Comparison of ENCODE assay signal across 24 mouse cellular contexts in the genomic region with DNA sequence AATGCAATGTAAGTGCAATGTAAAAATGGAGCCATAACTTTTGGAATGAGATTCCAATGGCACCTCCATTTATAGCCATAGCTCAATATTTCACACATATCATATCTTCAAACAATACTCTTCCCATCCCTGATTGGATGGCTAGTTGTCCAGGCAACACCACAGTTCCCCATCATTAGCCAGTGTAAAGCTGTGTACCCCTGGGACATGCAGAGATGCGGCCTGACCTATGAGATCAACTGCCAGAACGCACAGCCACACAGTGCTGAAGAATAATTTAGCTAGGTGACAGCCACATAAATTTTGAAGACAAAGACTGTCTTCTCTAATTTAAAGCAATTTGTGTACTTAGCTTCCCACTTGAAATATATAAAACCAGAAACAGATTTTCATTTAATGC.
DNase-seq lines count a peak whose midpoint lies in the region; ATAC-seq lines count a peak whose summit lies in the region.
"Had no signal": no experiment of that assay in that cellular context is flagged by ENCODE, and none has a peak within 500 bp of the region (broad histone marks: within the 10 kb centered on the region; RNA-seq: fewer than 3 reads in every experiment).

No protein-coding gene starts in this region.

- no peak overlapping the region for H3K9ac ChIP-seq in hindbrain, embryonic 11.5 days (ENCODE audit: low read depth, low read length)
- no peak overlapping the region for H3K9ac ChIP-seq in hindbrain, embryonic 16.5 days (ENCODE audit: low read depth, low read length)
- no peak overlapping the region for H3K9ac ChIP-seq in midbrain, embryonic 15.5 days
- H3K9ac ChIP-seq: embryonic facial prominence, embryonic 15.5 days; heart, embryonic 15.5 days; limb, embryonic 12.5 days; liver, postnatal 0 days had no signal

- DNase-seq in hindbrain, embryonic 11.5 days (ENCODE audit: low spot score) = peak; percentile 9
- peak; percentile 15 for DNase-seq in retina, embryonic 14.5 days (ENCODE audit: low spot score)
- no peak for DNase-seq in retina, postnatal 1 day
- DNase-seq in kidney, postnatal 14 days = no peak
- no peak for DNase-seq in layer of hippocampus, adult 11-12 months (ENCODE audit: low spot score)
- DNase-seq: adrenal gland, postnatal 25 days; cerebellum, adult 9-10 months; gastrocnemius, adult 2 months; heart, postnatal 36 days; kidney, adult 8-10 months; kidney, postnatal 10 days; layer of hippocampus, postnatal 36 days; liver, postnatal 0 days; thymus, adult 18-20 months; thymus, postnatal 4 days had no signal

- 74% methylated on average over 2 of the region's 2 CpGs for WGBS in hindbrain, embryonic 11.5 days
- WGBS in hindbrain, embryonic 16.5 days = 58% methylated on average over 2 of the region's 2 CpGs
- WGBS in midbrain, embryonic 15.5 days = 46% methylated on average over 2 of the region's 2 CpGs

- H3K27ac ChIP-seq in hindbrain, embryonic 11.5 days (ENCODE audit: low read depth, low read length) = no peak overlapping the region
- H3K27ac ChIP-seq in hindbrain, embryonic 16.5 days (ENCODE audit: low read depth, low read length) = no peak overlapping the region
- H3K27ac ChIP-seq in midbrain, embryonic 15.5 days = no peak overlapping the region
- H3K27ac ChIP-seq: embryonic facial prominence, embryonic 15.5 days; gastrocnemius, adult 2 months; heart, embryonic 15.5 days; layer of hippocampus, adult 2 months; limb, embryonic 12.5 days; macrophage had no signal

- ATAC-seq in hindbrain, embryonic 11.5 days (ENCODE audit: low FRiP score) = peak; percentile 89
- no peak; the same call in 1 of the 2 replicates for ATAC-seq in hindbrain, embryonic 16.5 days
- peak; percentile 87; the same call in 1 of the 2 replicates for ATAC-seq in midbrain, embryonic 15.5 days (replicated peaks)
- ATAC-seq: liver, postnatal 0 days; lung, postnatal 0 days had no signal

- H3K4me3 ChIP-seq in hindbrain, embryonic 11.5 days (ENCODE audit: low read depth, low read length) = no peak overlapping the region
- H3K4me3 ChIP-seq in hindbrain, embryonic 16.5 days (ENCODE audit: low read length) = no peak overlapping the region
- no peak overlapping the region for H3K4me3 ChIP-seq in midbrain, embryonic 15.5 days
- H3K4me3 ChIP-seq: embryonic facial prominence, embryonic 15.5 days; gastrocnemius, adult 2 months; heart, embryonic 15.5 days; layer of hippocampus, adult 2 months; limb, embryonic 12.5 days had no signal

- H3K36me3 ChIP-seq in hindbrain, embryonic 11.5 days (ENCODE audit: control insufficient read depth, insufficient read depth, low read length) = no peaks in the 10 kb centered on the region
- no peaks in the 10 kb centered on the region for H3K36me3 ChIP-seq in hindbrain, embryonic 16.5 days (ENCODE audit: control insufficient read depth, insufficient read depth, low read length)
- H3K36me3 ChIP-seq in midbrain, embryonic 15.5 days (replicated peaks) = no peaks in the 10 kb centered on the region
- H3K36me3 ChIP-seq: embryonic facial prominence, embryonic 15.5 days; heart, embryonic 15.5 days; limb, embryonic 12.5 days had no signal

- H3K4me2 ChIP-seq in hindbrain, embryonic 11.5 days (replicated peaks; ENCODE audit: low read depth, low read length) = no peak overlapping the region
- no peak overlapping the region for H3K4me2 ChIP-seq in hindbrain, embryonic 16.5 days (ENCODE audit: low read length)
- H3K4me2 ChIP-seq in midbrain, embryonic 15.5 days = no peak overlapping the region
- H3K4me2 ChIP-seq: embryonic facial prominence, embryonic 15.5 days; heart, embryonic 15.5 days; limb, embryonic 12.5 days; liver, embryonic 11.5 days had no signal

- no peaks in the 10 kb centered on the region for H3K4me1 ChIP-seq in hindbrain, embryonic 11.5 days (replicated peaks; ENCODE audit: control insufficient read depth, insufficient read depth, low read length)
- no peaks in the 10 kb centered on the region for H3K4me1 ChIP-seq in hindbrain, embryonic 16.5 days (ENCODE audit: control insufficient read depth, insufficient read depth, low read depth, low read length)
- no peaks in the 10 kb centered on the region for H3K4me1 ChIP-seq in midbrain, embryonic 15.5 days
- H3K4me1 ChIP-seq: embryonic facial prominence, embryonic 15.5 days; heart, embryonic 15.5 days; limb, embryonic 12.5 days had no signal

- H3K9me3 ChIP-seq in hindbrain, embryonic 11.5 days (ENCODE audit: control insufficient read depth, low read length) = no peaks in the 10 kb centered on the region
- H3K9me3 ChIP-seq in hindbrain, embryonic 16.5 days (ENCODE audit: control insufficient read depth, low read length) = no peaks in the 10 kb centered on the region
- H3K9me3 ChIP-seq in midbrain, embryonic 15.5 days = no peaks in the 10 kb centered on the region
- H3K9me3 ChIP-seq: embryonic facial prominence, embryonic 15.5 days; limb, embryonic 12.5 days had no signal

- no peaks in the 10 kb centered on the region for H3K27me3 ChIP-seq in hindbrain, embryonic 11.5 days (ENCODE audit: control insufficient read depth, insufficient read depth, low read length)
- no peaks in the 10 kb centered on the region for H3K27me3 ChIP-seq in hindbrain, embryonic 16.5 days (replicated peaks; ENCODE audit: control insufficient read depth, insufficient read depth, low read length)
- no peaks in the 10 kb centered on the region for H3K27me3 ChIP-seq in midbrain, embryonic 15.5 days (replicated peaks)
- H3K27me3 ChIP-seq: embryonic facial prominence, embryonic 15.5 days; heart, embryonic 15.5 days; limb, embryonic 12.5 days had no signal

Comparison
In these comparisons a context has a peak if more than half of its experiments do, and no peak if none do; other contexts are left out.
1. DNase-seq: peak in hindbrain, embryonic 11.5 days (single experiment) and retina, embryonic 14.5 days (single experiment); none in retina, postnatal 1 day (single experiment), kidney, postnatal 14 days (single experiment) and layer of hippocampus, adult 11-12 months (single experiment).